Mouse (Mus musculus) ES-E14 (cell line): Measurements from ENCODE around the gene Cdnf. TPM values are rescaled to one million over a fixed set of nuclear protein-coding genes. Genes with fewer than 3 reads are reported as not detected.

Experiments used
- DNase-seq: peaks from one replicate; pipeline ENCODE4 v3.0.0-alpha.2; 2013; ENCODE audit warnings: low read depth, low spot score
- H3K27ac ChIP-seq: 2 replicates; pipeline ENCODE4 v1.5.1; 2012; ENCODE audit warnings: low read depth, mild to moderate bottlenecking, low read length, moderate library complexity, mixed read lengths; ENCODE audit not compliant: poor library complexity, insufficient read depth, severe bottlenecking
- H3K36me3 ChIP-seq: 2 replicates; pipeline ENCODE4 v1.6.1; 2012; ENCODE audit warnings: mild to moderate bottlenecking, low read length, moderate library complexity, mixed read lengths; ENCODE audit not compliant: control insufficient read depth, poor library complexity, insufficient read depth, severe bottlenecking
- H3K4me1 ChIP-seq, 2 experiments: fragments of 150-350 bp in 1 of 2; sonication (generic) in 1 of 2; 2 replicates each; pipeline ENCODE4 v1.6.1; 2012; ENCODE audit warnings: low read length in 2 of 2, mild to moderate bottlenecking in 1 of 2, mixed read lengths in 1 of 2; ENCODE audit not compliant: control insufficient read depth in 2 of 2, insufficient read depth in 2 of 2, poor library complexity in 1 of 2
- H3K4me3 ChIP-seq, 2 experiments: fragments of 150-350 bp in 1 of 2; sonication (generic) in 1 of 2; 2 replicates each; pipeline ENCODE4 v1.5.1; 2012; ENCODE audit warnings: low read length in 2 of 2, low read depth in 1 of 2, mild to moderate bottlenecking in 1 of 2, mixed read lengths in 1 of 2; ENCODE audit not compliant: insufficient read depth in 1 of 2, poor library complexity in 1 of 2, severe bottlenecking in 1 of 2
- H3K9ac ChIP-seq: 2 replicates; pipeline ENCODE4 v1.6.1; 2012; ENCODE audit warnings: low read depth, mild to moderate bottlenecking, low read length, mixed read lengths; ENCODE audit not compliant: poor library complexity, insufficient read depth, severe bottlenecking
- H3K9me3 ChIP-seq: fragments of 150-350 bp; sonication (generic); 2 replicates; pipeline ENCODE4 v1.6.1; 2012; ENCODE audit warnings: low read depth, mild to moderate bottlenecking, low read length; ENCODE audit not compliant: control insufficient read depth, insufficient read depth
- CHD2 ChIP-seq: IDR thresholded peaks from 2 replicates; pipeline ENCODE4 v1.6.1; 2014; ENCODE audit warnings: mild to moderate bottlenecking, low read depth, low read length, inconsistent platforms
- HCFC1 ChIP-seq: IDR thresholded peaks from 2 replicates; pipeline ENCODE4 v1.6.1; 2012; ENCODE audit warnings: low read length, inconsistent platforms, borderline replicate concordance; ENCODE audit not compliant: insufficient read depth
- MAFK ChIP-seq: IDR thresholded peaks from 2 replicates; pipeline ENCODE4 v1.6.1; 2014; ENCODE audit warnings: mild to moderate bottlenecking, low read depth, low read length, inconsistent platforms; ENCODE audit not compliant: insufficient read depth
- ZC3H11A ChIP-seq: IDR thresholded peaks from 2 replicates; pipeline ENCODE4 v1.6.1; 2012; ENCODE audit warnings: low read depth, mild to moderate bottlenecking, inconsistent platforms, low read length, borderline replicate concordance
- ZNF384 ChIP-seq: IDR thresholded peaks from 2 replicates; pipeline ENCODE4 v1.6.1; 2012; ENCODE audit warnings: low read depth, low read length, inconsistent platforms
- in situ Hi-C, 2 experiments: fragments of 600-800 bp; cut with MboI; formaldehyde crosslinking; loops; one replicate each; pipeline ENCODE4 v1.15.1; 2025; ENCODE audit warnings: low sequenced_read_pairs in 2 of 2, inconsistent platforms in 1 of 2; ENCODE audit not compliant: unreplicated experiment in 2 of 2
- total RNA-seq: library from RNA; depleted of rRNA; stranded (reverse); fragments of 300-350 nt; gene quantifications from 2 replicates; pipeline ENCODE4 v1.2.3, GENCODE M21; 2012; rRNA removed

The Cdnf gene
- total RNA-seq, 1 experiment, result 0.58 TPM

DNA sequence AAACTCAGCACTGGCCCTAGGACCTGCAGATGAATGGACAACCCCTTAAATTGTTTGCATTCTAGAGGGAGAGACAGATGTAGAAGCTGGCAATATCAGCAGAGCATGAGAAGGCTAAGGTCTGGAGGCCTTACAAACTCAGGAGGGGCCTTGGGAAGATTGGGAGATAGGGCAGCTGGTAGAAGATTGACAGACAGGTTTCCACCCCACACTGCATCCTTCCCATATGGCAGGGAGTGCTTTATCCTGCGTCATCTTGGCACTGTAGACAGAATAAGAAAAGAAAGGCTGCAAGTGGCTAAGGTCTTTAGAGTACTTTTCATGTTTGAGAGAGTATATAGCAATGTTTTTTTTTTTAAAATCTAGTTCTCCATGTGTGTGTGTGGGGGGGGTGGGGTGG lies 62.3 kb downstream of the Cdnf start:
- H3K4me1 ChIP-seq, result no peaks in the 10 kb centered on the region
- no peak overlapping the region for H3K9ac ChIP-seq
- no peaks in the 10 kb centered on the region for H3K9me3 ChIP-seq
- H3K36me3 ChIP-seq, result no peaks in the 10 kb centered on the region
- H3K4me3 ChIP-seq, result no peak overlapping the region
- no peak for DNase-seq
- no peak overlapping the region for H3K27ac ChIP-seq
- in situ Hi-C loops, result no loop called here
- TF ChIP-seq CHD2 (no peak), MAFK (no peak), ZC3H11A (no peak), HCFC1 (no peak), ZNF384 (no peak)

Other genes with a start within 250 kb of the Cdnf start
- 34.1 and 36.8 TPM in 2 replicates for gene Nmt2, start 228.8 kb upstream of the Cdnf start, total RNA-seq
- 12.0 and 20.2 TPM in 2 replicates for gene Rpp38, start 180.4 kb upstream of the Cdnf start, total RNA-seq
- 2.5 and 3.7 TPM in 2 replicates for gene Acbd7, start 176.9 kb upstream of the Cdnf start, total RNA-seq
- gene Olah, start 115.8 kb upstream of the Cdnf start, total RNA-seq, result not detected in 2 replicates
- not detected in 2 replicates for gene Meig1, start 90.4 kb upstream of the Cdnf start, total RNA-seq
- gene Dclre1c, start 88.9 kb upstream of the Cdnf start, total RNA-seq, result 8.3 and 12.0 TPM in 2 replicates
- gene Suv39h2, start 38.0 kb upstream of the Cdnf start, total RNA-seq, result 21.3 and 22.8 TPM in 2 replicates
- gene Gm45902, start 240 bp upstream of the Cdnf start, total RNA-seq, result 8.2 and 10.2 TPM in 2 replicates
- gene Hspa14, start 216 bp upstream of the Cdnf start, total RNA-seq, result 114 and 149 TPM in 2 replicates
- gene Fam107b, start 57.5 kb downstream of the Cdnf start, total RNA-seq, result 7.3 and 15.0 TPM in 2 replicates